Mouse (Mus musculus) heart, adult 2 months (tissue): ENCODE results near the gene Ankrd34b.

Experiments used
- CTCF ChIP-seq: fragments of 200-600 bp; IDR thresholded peaks from 2 replicates; pipeline ENCODE4 v1.8.1; 2022; ENCODE audit warnings: antibody characterized with exemption, mild to moderate bottlenecking, moderate library complexity
- EP300 ChIP-seq: fragments of 200-500 bp; IDR thresholded peaks from 2 replicates; pipeline ENCODE4 v1.6.1; 2011; ENCODE audit warnings: low read depth, low read length, control low read depth; ENCODE audit not compliant: insufficient read depth
- POLR2A ChIP-seq: fragments of 200-500 bp; IDR thresholded peaks from 2 replicates; pipeline ENCODE4 v1.6.1; 2011; ENCODE audit warnings: mild to moderate bottlenecking, low read depth, low read length, control low read depth; ENCODE audit not compliant: insufficient read depth

DNA sequence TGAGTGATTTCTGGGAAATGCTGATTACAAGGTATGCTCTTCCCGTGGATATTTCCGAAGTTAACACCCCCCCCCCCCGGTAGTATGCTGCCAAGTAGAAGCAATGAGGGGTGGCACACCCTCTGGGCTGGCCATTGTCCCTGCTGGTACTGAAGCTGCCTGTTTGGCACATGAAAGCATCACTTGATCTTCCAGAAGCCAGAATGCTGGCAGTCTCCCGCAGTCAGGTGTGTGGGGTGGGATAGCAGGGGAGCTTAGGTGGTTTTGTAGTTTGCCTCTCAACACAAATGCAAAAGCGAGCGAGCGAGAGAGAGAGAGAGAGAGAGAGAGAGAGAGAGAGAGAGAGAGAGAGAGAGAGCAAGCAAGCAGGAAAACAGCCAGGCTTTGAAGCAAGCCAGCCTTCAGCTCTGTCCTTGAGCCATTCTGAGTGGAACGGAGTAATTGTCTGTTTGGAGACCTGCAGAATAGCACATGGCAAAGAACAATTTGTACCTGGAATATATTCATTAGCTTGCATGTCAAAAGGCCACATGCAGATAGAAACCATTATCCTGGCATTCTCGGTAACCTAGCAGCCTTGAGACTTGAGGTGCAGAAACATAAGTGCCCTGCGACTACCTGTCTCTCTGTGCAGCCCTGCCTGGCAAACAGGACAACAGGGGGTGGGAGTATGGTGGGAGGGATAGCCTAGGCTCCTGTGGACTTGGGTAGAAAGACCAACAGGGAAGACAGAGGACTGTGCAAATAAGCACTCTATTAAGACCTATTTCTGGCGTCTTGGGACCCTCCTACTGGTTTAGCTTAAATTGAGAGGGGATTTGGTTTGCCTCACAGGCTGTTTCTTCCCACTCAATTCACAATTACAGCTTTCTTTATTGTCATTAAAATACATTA lies 27.0 kb upstream of the Ankrd34b start:
- TF ChIP-seq CTCF = no peak
- TF ChIP-seq POLR2A = no peak
- no peak for TF ChIP-seq EP300
